Comparison of ENCODE assay signal across 1 mouse cellular context in genomic region chr6:98609133-98609532, GRCm38 (mm10).
TF ChIP-seq lines count a peak whose summit lies in the region.

No protein-coding gene starts in this region.

TF ChIP-seq in CH12.LX, 34 proteins besides CTCF, POLR2A, EP300 and RAD21 (continued from another document):
- TF ChIP-seq NELFE (IDR thresholded peaks at IDR 0.05; ENCODE audit: low read depth, low read length) = no peak
- no peak for TF ChIP-seq CHD2 (IDR thresholded peaks at IDR 0.05; ENCODE audit: low read length)
